Mouse (Mus musculus) limb, embryonic 14.5 days (tissue): Measurements from ENCODE around the gene Btbd6. TPM values are rescaled to one million over a fixed set of nuclear protein-coding genes. Genes with fewer than 3 reads are reported as not detected.
A peak's percentile ranks its signal among the peaks of the same experiment; 100 is the strongest.

Experiments used
- ATAC-seq: fragments of 200-750 bp; cut with Nextera tagmentation; 2 replicates; pipeline ENCODE4 v1.8.0; 2017; ENCODE audit warnings: low read depth, moderate number of reproducible peaks, moderate TSS enrichment; ENCODE audit not compliant: low FRiP score
- DNase-seq: peaks from one replicate; pipeline ENCODE4 v3.0.0-alpha.2; 2015; ENCODE audit warnings: low spot score
- H3K27ac ChIP-seq: fragments of 300-500 bp; sonication (generic); replicated peaks from 2 replicates; pipeline ENCODE4 v1.5.1; 2014; ENCODE audit warnings: low read depth, mild to moderate bottlenecking, low read length, moderate library complexity, mixed read lengths
- H3K27me3 ChIP-seq: fragments of 300-500 bp; sonication (generic); 2 replicates; pipeline ENCODE4 v1.6.1; 2014; ENCODE audit warnings: low read length, mixed read lengths; ENCODE audit not compliant: control insufficient read depth, insufficient read depth
- H3K36me3 ChIP-seq: fragments of 300-500 bp; sonication (generic); 2 replicates; pipeline ENCODE4 v1.6.1; 2014; ENCODE audit warnings: mild to moderate bottlenecking, low read length, moderate library complexity, mixed read lengths; ENCODE audit not compliant: control insufficient read depth, insufficient read depth
- H3K4me1 ChIP-seq: fragments of 300-500 bp; sonication (generic); 2 replicates; pipeline ENCODE4 v1.6.1; 2014; ENCODE audit warnings: antibody characterized with exemption, low read length, mixed read lengths; ENCODE audit not compliant: control insufficient read depth, insufficient read depth
- H3K4me2 ChIP-seq: fragments of 300-500 bp; sonication (generic); replicated peaks from 2 replicates; pipeline ENCODE4 v1.6.1; 2014; ENCODE audit warnings: low read depth, mild to moderate bottlenecking, low read length, moderate library complexity; ENCODE audit not compliant: severe bottlenecking
- H3K4me3 ChIP-seq: fragments of 300-500 bp; sonication (generic); replicated peaks from 2 replicates; pipeline ENCODE4 v1.5.1; 2014; ENCODE audit warnings: low read length
- H3K9ac ChIP-seq: fragments of 300-500 bp; sonication (generic); 2 replicates; pipeline ENCODE4 v1.6.1; 2014; ENCODE audit warnings: mild to moderate bottlenecking, low read depth, low read length, moderate library complexity; ENCODE audit not compliant: severe bottlenecking
- H3K9me3 ChIP-seq: fragments of 300-500 bp; sonication (generic); 2 replicates; pipeline ENCODE4 v1.6.1; 2016; ENCODE audit warnings: low read length; ENCODE audit not compliant: control insufficient read depth
- POLR2A ChIP-seq: fragments of 200-500 bp; IDR thresholded peaks from 2 replicates; pipeline ENCODE4 v1.8.0; 2012; ENCODE audit warnings: inconsistent platforms, mild to moderate bottlenecking, moderate library complexity, borderline replicate concordance; ENCODE audit not compliant: insufficient read depth, insufficient read length; ENCODE audit errors: extremely low read depth
- WGBS: fragments of 180-500 bp; shearing (Covaris S2); extraction: QIAGEN DNeasy Blood & Tissue Kit; methylation state at CpG from one replicate; pipeline ENCODE4 v1.1.7; 2014; 5-methylcytosine and 5-hydroxymethylcytosine counted together
- polyA plus RNA-seq, 2 experiments: library from polyadenylated mRNA; depleted of rRNA in 1 of 2; stranded (reverse) in 1 of 2; unstranded in 1 of 2; fragments of >200 nt; fragmentation: Nextera tagmentation in 1 of 2; extraction: Ambion mirVana in 1 of 2; gene quantifications; 2 replicates each; pipeline versions ENCODE4 v1.2.1 to v1.2.3; 2012 to 2014

Btbd6 gene
- polyA plus RNA-seq, 2 experiments: 27.4 to 31.0 TPM

DNA sequence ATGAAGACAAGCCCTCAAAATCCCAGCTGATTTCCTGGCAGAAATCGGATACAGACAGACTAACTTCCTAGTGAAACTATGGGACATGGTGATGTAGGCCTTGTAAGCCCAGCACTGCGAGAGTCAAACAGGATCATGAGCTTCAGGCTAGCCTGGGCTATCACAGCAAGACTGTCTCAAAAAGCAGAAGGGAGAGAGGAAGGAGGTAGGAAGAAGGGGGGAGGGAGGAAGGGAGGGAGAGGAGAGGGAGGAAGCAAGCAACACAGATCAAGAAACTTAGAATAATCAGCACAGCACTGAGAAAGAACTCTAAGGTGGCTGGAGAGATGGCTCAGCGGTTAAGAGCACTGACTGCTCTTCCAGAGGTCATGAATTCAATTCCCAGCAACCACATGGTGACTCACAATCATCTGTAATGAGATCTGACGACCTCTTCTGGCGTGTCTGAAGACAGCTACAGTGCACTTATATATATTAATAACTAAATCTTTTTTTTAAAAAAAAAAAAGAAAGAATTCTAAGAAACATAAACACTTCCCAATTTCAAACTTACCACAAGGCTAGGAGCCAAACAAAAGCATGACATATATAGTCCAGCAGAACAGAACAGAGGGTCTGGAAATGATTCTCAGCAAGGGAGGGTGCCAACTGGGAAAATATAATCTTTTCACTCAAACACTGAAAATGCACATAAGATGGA is 14.6 kb downstream of the Btbd6 start:
- Histone ChIP-seq H3K27ac (no peak overlapping the region), H3K36me3 (peaks cover 54% of the 10 kb centered on the region), H3K27me3 (no peaks in the 10 kb centered on the region), H3K9ac (no peak overlapping the region), H3K4me1 (no peaks in the 10 kb centered on the region), H3K4me3 (no peak overlapping the region), H3K9me3 (no peaks in the 10 kb centered on the region), H3K4me2 (no peak overlapping the region)
- no peak for TF ChIP-seq POLR2A
- DNase-seq (no peak), ATAC-seq (no peak)
- WGBS: 85% methylated on average over 5 of the region's 5 CpGs

DNA sequence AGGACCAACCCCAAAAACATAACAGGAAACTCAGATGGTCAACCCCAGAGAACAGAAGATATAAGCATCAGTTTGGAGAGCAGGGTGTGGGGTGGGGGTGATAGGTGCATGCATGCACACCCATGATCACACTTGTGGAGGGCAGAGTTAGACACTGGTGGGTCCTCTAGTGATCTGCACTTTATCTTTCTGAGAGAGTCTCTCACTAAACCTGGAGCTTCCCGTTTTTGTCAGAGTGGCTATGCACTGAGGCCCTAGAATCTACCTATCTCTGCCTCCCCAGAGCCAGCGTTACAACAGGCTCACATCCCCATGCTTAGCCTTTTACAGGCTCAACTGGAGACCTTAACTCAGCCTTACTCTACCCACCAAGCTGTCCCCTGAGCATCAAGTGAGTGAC is 15.2 kb downstream of the Btbd6 start:
- peaks cover 50% of the 10 kb centered on the region for H3K36me3 ChIP-seq
- H3K4me3 ChIP-seq: no peak overlapping the region
- DNase-seq: no peak
- TF ChIP-seq POLR2A: no peak
- WGBS: 84% methylated on average over 2 of the region's 2 CpGs
- H3K9ac ChIP-seq: no peak overlapping the region
- H3K27me3 ChIP-seq: no peaks in the 10 kb centered on the region
- ATAC-seq: no peak
- H3K4me2 ChIP-seq: no peak overlapping the region
- H3K4me1 ChIP-seq: no peaks in the 10 kb centered on the region
- H3K9me3 ChIP-seq: no peaks in the 10 kb centered on the region
- no peak overlapping the region for H3K27ac ChIP-seq

- 73% methylated on average over 4 of the region's 4 CpGs for WGBS
- Histone ChIP-seq H3K4me3 (no peak overlapping the region), H3K9me3 (no peaks in the 10 kb centered on the region), H3K4me1 (peaks cover 10% of the 10 kb centered on the region), H3K4me2 (no peak overlapping the region), H3K9ac (no peak overlapping the region), H3K27ac (no peak overlapping the region), H3K27me3 (no peaks in the 10 kb centered on the region), H3K36me3 (peaks cover 27% of the 10 kb centered on the region)
- TF ChIP-seq POLR2A: no peak
- no peak for ATAC-seq
- DNase-seq: no peak
Measured at GRCm38 (mm10) chr12:112994153-112994552, 17.9 kb downstream of the Btbd6 start.

- TF ChIP-seq POLR2A: no peak
- 2% methylated on average over 52 of the region's 56 CpGs for WGBS
- no peak for DNase-seq
- peaks cover 17% of the 10 kb centered on the region for H3K4me1 ChIP-seq
- 0 out of 2 replicates have a peak, but pooled peaks cover 7% of the 10 kb centered on the region for H3K36me3 ChIP-seq
- H3K27ac ChIP-seq: peak overlapping the region; percentile 95
- H3K4me2 ChIP-seq: peak overlapping the region; percentile 54
- H3K27me3 ChIP-seq: no peaks in the 10 kb centered on the region
- H3K9ac ChIP-seq: peak overlapping the region; percentile 95
- peak overlapping the region; percentile 99 for H3K4me3 ChIP-seq
- no peak for ATAC-seq
- no peaks in the 10 kb centered on the region for H3K9me3 ChIP-seq
Measured at GRCm38 (mm10) chr12:112999569-113000293, 23.4 kb downstream of the Btbd6 start.

GRCm38 (mm10) chr12:113000294-113001132 is 24.2 kb downstream of the Btbd6 start, which contains the start of gene Brf1:
Gene Brf1, minus strand, starts transcription at chr12:113000704.
- H3K9me3 ChIP-seq: no peaks in the 10 kb centered on the region
- DNase-seq: peak; percentile 97
- peak within 1 kb of the TSS; percentile 70 for H3K4me2 ChIP-seq
- peaks cover 17% of the 10 kb centered on the region for H3K4me1 ChIP-seq
- ATAC-seq: peak; percentile 98
- H3K9ac ChIP-seq: peak within 1 kb of the TSS; percentile 95
- H3K4me3 ChIP-seq: peak within 1 kb of the TSS; percentile 99
- 0 out of 2 replicates have a peak, but pooled peaks cover 4% of the 10 kb centered on the region for H3K36me3 ChIP-seq
- 0 out of 2 replicates have a peak, but pooled peaks have one; percentile 56 for TF ChIP-seq POLR2A
- peak within 1 kb of the TSS; percentile 95 for H3K27ac ChIP-seq
- H3K27me3 ChIP-seq: no peaks in the 10 kb centered on the region
- under 1% methylated on average over 90 of the region's 96 CpGs for WGBS
